Mouse (Mus musculus) kidney, adult 2 months (tissue): ENCODE results near the gene Lyl1.

Experiments used
- CTCF ChIP-seq: fragments of 200-500 bp; conservative IDR thresholded peaks from 2 replicates; pipeline ENCODE4 v1.5.1; 2011; ENCODE audit warnings: low read depth, mild to moderate bottlenecking, control low read depth, low read length, moderate library complexity, mixed read lengths; ENCODE audit not compliant: insufficient read depth, insufficient read length
- POLR2A ChIP-seq: fragments of 200-500 bp; IDR thresholded peaks from one replicate; pipeline ENCODE4 v1.6.1; 2011; ENCODE audit warnings: low read depth, low read length, control low read depth

DNA sequence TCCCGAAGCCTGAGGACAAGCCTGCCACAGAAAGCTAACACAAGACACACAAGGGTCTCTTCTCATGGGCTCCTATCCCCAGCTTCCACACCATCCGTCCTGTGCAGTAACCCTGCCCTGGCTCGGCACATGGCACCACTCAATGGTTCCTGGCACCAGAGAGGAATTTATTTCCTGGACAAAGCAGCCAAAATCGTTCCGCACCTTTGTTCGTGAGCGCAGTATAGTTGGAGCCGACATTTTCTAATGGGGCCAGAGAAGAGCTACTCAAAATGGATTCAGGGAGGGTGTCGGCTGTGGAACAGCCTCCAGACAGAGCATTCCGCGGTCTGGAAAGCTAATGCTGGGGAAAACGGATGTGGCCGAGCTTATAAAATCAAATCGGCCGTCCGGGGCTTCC is 48.3 kb downstream of the Lyl1 start:
- TF ChIP-seq CTCF = no peak
- no peak for TF ChIP-seq POLR2A
